Mouse (Mus musculus) embryonic facial prominence, embryonic 11.5 days (tissue): ENCODE measurements around the gene Wdfy4. TPM values are rescaled to one million over a fixed set of nuclear protein-coding genes. Genes with fewer than 3 reads are reported as not detected.

Experiments
- ATAC-seq: fragments of 200-750 bp; cut with Nextera tagmentation; replicated peaks from 2 replicates; pipeline ENCODE4 v1.8.0; 2017; ENCODE audit warnings: low read depth; ENCODE audit not compliant: insufficient number of reproducible peaks, low FRiP score, low TSS enrichment
- DNase-seq: peaks from one replicate; pipeline ENCODE4 v3.0.0-alpha.2; 2015; ENCODE audit warnings: low spot score
- H3K27ac ChIP-seq: fragments of 300-500 bp; sonication (generic); replicated peaks from 2 replicates; pipeline ENCODE4 v1.5.1; 2014; ENCODE audit warnings: mild to moderate bottlenecking, low read depth, low read length, control low read depth
- H3K27me3 ChIP-seq: fragments of 300-500 bp; sonication (generic); 2 replicates; pipeline ENCODE4 v1.6.1; 2014; ENCODE audit warnings: mild to moderate bottlenecking, low read length, moderate library complexity, mixed read lengths; ENCODE audit not compliant: control insufficient read depth, insufficient read depth
- H3K36me3 ChIP-seq: fragments of 300-500 bp; sonication (generic); replicated peaks from 2 replicates; pipeline ENCODE4 v1.6.1; 2014; ENCODE audit warnings: low read depth, mild to moderate bottlenecking, low read length, moderate library complexity, mixed read lengths; ENCODE audit not compliant: control insufficient read depth, insufficient read depth
- H3K4me1 ChIP-seq: fragments of 300-500 bp; sonication (generic); 2 replicates; pipeline ENCODE4 v1.6.1; 2014; ENCODE audit warnings: low read length, mixed read lengths; ENCODE audit not compliant: control insufficient read depth, insufficient read depth
- H3K4me2 ChIP-seq: fragments of 300-500 bp; sonication (generic); 2 replicates; pipeline ENCODE4 v1.6.1; 2014; ENCODE audit warnings: low read depth, mild to moderate bottlenecking, control low read depth, low read length, moderate library complexity
- H3K4me3 ChIP-seq: fragments of 300-500 bp; sonication (generic); 2 replicates; pipeline ENCODE4 v1.5.1; 2014; ENCODE audit warnings: low read depth, low read length, control low read depth
- H3K9ac ChIP-seq: fragments of 300-500 bp; sonication (generic); replicated peaks from 2 replicates; pipeline ENCODE4 v1.6.1; 2014; ENCODE audit warnings: mild to moderate bottlenecking, control low read depth, low read length
- H3K9me3 ChIP-seq: fragments of 300-500 bp; sonication (generic); replicated peaks from 2 replicates; pipeline ENCODE4 v1.6.1; 2016; ENCODE audit warnings: mild to moderate bottlenecking, low read length, inconsistent platforms, mixed read lengths; ENCODE audit not compliant: control insufficient read depth
- WGBS: fragments of 180-500 bp; shearing (Covaris S2); extraction: QIAGEN DNeasy Blood & Tissue Kit; methylation state at CpG from one replicate; pipeline ENCODE4 v1.1.7; 2014; 5-methylcytosine and 5-hydroxymethylcytosine counted together
- polyA plus RNA-seq: library from polyadenylated mRNA; unstranded; fragments of >200 nt; fragmentation: Nextera tagmentation; extraction: Ambion mirVana; gene quantifications from 2 replicates; pipeline ENCODE4 v1.2.1, GENCODE M21; 2014

Gene Wdfy4
- polyA plus RNA-seq, 1 experiment from 2014 or later, result 0.08 TPM

DNA sequence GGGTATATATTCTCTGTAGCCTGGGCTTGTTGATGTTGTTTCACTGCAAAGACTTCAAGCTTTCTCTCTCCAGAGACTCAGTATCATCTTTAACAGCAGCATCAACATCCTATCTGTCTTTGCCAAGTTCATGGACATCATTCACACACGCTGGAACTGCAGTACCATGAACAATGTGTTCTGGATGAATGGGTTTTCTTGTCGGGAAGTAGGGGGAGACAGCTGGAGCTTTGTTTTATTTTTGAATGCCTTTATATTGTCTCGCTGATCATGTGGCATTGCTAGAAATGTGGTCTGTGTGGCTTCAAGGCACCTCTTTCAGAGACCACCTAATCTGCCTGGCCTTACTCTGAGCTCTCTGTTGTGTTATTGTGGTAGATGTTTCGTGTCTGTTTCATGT is 1.9 kb upstream of the Wdfy4 start:
- Histone ChIP-seq H3K27me3 (no peaks in the 10 kb centered on the region), H3K9me3 (no peaks in the 10 kb centered on the region), H3K36me3 (no peaks in the 10 kb centered on the region), H3K4me3 (no peak overlapping the region), H3K4me1 (no peaks in the 10 kb centered on the region), H3K4me2 (no peak overlapping the region), H3K27ac (no peak overlapping the region), H3K9ac (no peak overlapping the region)
- 68% methylated on average over 4 of the region's 4 CpGs for WGBS
- no peak for ATAC-seq
- DNase-seq, result no peak

- no peaks in the 10 kb centered on the region for H3K36me3 ChIP-seq
- no peak overlapping the region for H3K27ac ChIP-seq
- H3K4me2 ChIP-seq, result no peak overlapping the region
- no peak for DNase-seq
- no peak overlapping the region for H3K9ac ChIP-seq
- ATAC-seq, result no peak
- H3K4me3 ChIP-seq, result no peak overlapping the region
- H3K27me3 ChIP-seq, result no peaks in the 10 kb centered on the region
- no peaks in the 10 kb centered on the region for H3K4me1 ChIP-seq
- 87% methylated on average over 5 of the region's 5 CpGs for WGBS
- H3K9me3 ChIP-seq, result no peaks in the 10 kb centered on the region
These were observed 5.2 kb downstream of the Wdfy4 start for GRCm38 (mm10) chr14:33180102-33180501.

GRCm38 (mm10) chr14:33175059-33175821 is 10.1 kb downstream of the Wdfy4 start:
- H3K36me3 ChIP-seq, result no peaks in the 10 kb centered on the region
- DNase-seq, result no peak
- H3K27ac ChIP-seq, result no peak overlapping the region
- H3K4me3 ChIP-seq, result no peak overlapping the region
- no peak for ATAC-seq
- H3K27me3 ChIP-seq, result no peaks in the 10 kb centered on the region
- H3K9ac ChIP-seq, result no peak overlapping the region
- no peaks in the 10 kb centered on the region for H3K4me1 ChIP-seq
- H3K4me2 ChIP-seq, result no peak overlapping the region
- no peaks in the 10 kb centered on the region for H3K9me3 ChIP-seq
- 78% methylated on average over 4 of the region's 4 CpGs for WGBS

DNA sequence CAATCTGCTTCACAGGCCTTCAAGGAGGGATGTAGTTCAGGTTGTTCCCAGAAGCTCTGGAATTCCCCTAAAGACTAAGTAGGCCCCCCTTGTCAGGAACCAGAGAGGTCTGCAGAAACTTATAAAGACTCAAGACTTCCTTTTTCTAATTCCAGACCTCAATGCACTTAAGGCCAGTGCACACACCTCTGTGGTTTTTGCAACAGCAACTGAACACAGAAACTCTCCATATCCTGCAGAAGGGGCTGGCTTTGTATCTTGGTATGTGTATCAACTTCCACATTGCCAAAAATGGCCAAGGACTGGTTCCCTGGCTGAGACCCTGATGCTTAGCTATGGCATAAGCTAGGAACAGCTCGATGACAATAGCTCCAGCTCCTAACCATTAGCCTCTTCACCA is 13.4 kb downstream of the Wdfy4 start:
- Histone ChIP-seq H3K9ac (no peak overlapping the region), H3K27ac (no peak overlapping the region), H3K27me3 (no peaks in the 10 kb centered on the region), H3K4me2 (no peak overlapping the region), H3K4me3 (no peak overlapping the region), H3K9me3 (no peaks in the 10 kb centered on the region), H3K4me1 (no peaks in the 10 kb centered on the region), H3K36me3 (no peaks in the 10 kb centered on the region)
- DNase-seq, result no peak
- ATAC-seq, result no peak
- WGBS, result 90% methylated on average over 1 of the region's 1 CpGs

GRCm38 (mm10) chr14:33168750-33169149 is 16.6 kb downstream of the Wdfy4 start:
- DNase-seq (no peak), ATAC-seq (no peak)
- no peaks in the 10 kb centered on the region for H3K36me3 ChIP-seq
- 86% methylated on average over 4 of the region's 4 CpGs for WGBS
- no peaks in the 10 kb centered on the region for H3K4me1 ChIP-seq
- H3K4me2 ChIP-seq, result no peak overlapping the region
- H3K9ac ChIP-seq, result no peak overlapping the region
- H3K9me3 ChIP-seq, result no peaks in the 10 kb centered on the region
- H3K4me3 ChIP-seq, result no peak overlapping the region
- no peaks in the 10 kb centered on the region for H3K27me3 ChIP-seq
- no peak overlapping the region for H3K27ac ChIP-seq

DNA sequence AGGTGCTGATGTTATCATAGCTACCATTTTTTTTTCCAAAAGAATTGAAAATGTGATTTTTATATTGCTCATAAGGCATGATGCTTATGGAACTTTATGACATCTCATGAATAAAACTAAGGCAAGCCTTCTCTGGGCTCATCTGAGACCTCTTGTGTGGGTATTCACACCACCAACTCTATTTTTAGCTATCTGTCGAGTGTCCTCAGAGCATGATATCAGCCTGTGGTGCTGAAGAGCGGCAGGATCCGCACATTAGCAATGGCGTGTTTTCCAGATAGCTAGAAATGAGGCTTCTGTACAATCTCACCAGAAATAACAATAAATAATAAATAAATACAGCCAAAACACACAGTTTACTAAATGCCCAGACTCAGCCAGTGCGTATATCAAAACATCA is 23.1 kb downstream of the Wdfy4 start:
- H3K36me3 ChIP-seq, result no peaks in the 10 kb centered on the region
- no peak overlapping the region for H3K9ac ChIP-seq
- no peak for DNase-seq
- no peak overlapping the region for H3K4me2 ChIP-seq
- ATAC-seq, result no peak
- no peak overlapping the region for H3K27ac ChIP-seq
- no peaks in the 10 kb centered on the region for H3K9me3 ChIP-seq
- H3K4me3 ChIP-seq, result no peak overlapping the region
- 89% methylated on average over 5 of the region's 5 CpGs for WGBS
- H3K27me3 ChIP-seq, result no peaks in the 10 kb centered on the region
- H3K4me1 ChIP-seq, result no peaks in the 10 kb centered on the region

- H3K9me3 ChIP-seq, result no peaks in the 10 kb centered on the region
- no peaks in the 10 kb centered on the region for H3K27me3 ChIP-seq
- no peak overlapping the region for H3K9ac ChIP-seq
- 65% methylated on average over 3 of the region's 3 CpGs for WGBS
- H3K4me3 ChIP-seq, result no peak overlapping the region
- no peaks in the 10 kb centered on the region for H3K36me3 ChIP-seq
- H3K4me1 ChIP-seq, result no peaks in the 10 kb centered on the region
- ATAC-seq, result no peak
- no peak overlapping the region for H3K4me2 ChIP-seq
- no peak for DNase-seq
- no peak overlapping the region for H3K27ac ChIP-seq
These were observed 27.0 kb downstream of the Wdfy4 start for GRCm38 (mm10) chr14:33158268-33158667.

- DNase-seq (no peak), ATAC-seq (no peak)
- no peaks in the 10 kb centered on the region for H3K4me1 ChIP-seq
- WGBS, result 75% methylated on average over 1 of the region's 1 CpGs
- no peak overlapping the region for H3K9ac ChIP-seq
- H3K9me3 ChIP-seq, result no peaks in the 10 kb centered on the region
- no peak overlapping the region for H3K4me2 ChIP-seq
- no peaks in the 10 kb centered on the region for H3K27me3 ChIP-seq
- no peak overlapping the region for H3K27ac ChIP-seq
- H3K4me3 ChIP-seq, result no peak overlapping the region
- no peaks in the 10 kb centered on the region for H3K36me3 ChIP-seq
These were observed 32.4 kb downstream of the Wdfy4 start for GRCm38 (mm10) chr14:33152941-33153340.
